Mouse (Mus musculus): ENCODE data around the gene Neurog2.
A peak's percentile ranks its signal among the peaks of the same experiment; 100 is the strongest.

The Neurog2 gene

DNA sequence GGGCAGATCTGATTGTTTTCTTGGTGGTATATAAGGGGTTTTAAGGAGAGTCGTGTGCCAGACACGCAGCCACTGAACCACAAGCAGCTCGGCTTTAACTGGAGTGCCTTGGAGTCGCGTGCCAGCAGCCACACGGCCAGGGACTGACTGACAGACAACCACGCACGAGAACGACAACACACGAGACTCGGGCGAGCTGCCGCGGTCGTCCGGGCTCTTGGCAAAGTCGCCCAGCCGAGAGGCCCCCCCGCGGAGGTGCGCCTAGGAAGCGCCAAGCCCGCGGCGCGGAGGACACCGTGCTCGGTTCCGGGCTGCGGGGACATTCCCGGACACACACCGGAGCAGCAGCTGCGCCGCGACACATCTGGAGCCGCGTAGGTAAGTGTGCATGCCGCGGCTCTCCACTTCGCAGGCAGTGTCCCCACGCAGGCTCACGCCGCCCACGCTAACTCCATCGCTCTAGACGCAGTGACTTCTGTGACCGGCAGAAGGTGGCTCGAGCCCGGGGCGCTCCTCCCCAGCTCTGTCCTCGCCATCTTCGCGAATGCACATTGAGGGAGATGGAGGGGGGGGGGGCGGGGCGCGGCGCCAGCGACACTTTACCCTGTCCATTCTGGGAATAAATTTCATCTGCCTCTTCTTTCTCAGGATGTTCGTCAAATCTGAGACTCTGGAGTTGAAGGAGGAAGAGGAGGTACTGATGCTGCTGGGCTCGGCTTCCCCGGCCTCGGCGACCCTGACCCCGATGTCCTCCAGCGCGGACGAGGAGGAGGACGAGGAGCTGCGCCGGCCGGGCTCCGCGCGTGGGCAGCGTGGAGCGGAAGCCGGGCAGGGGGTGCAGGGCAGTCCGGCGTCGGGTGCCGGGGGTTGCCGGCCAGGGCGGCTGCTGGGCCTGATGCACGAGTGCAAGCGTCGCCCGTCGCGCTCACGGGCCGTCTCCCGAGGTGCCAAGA is at the start of gene Neurog2:
Neurog2 (plus strand) TSS at position 56 of the 953 bp plus-strand sequence.
- no peak for DNase-seq (ENCODE audit: low spot score in 2 of 2)

DNA sequence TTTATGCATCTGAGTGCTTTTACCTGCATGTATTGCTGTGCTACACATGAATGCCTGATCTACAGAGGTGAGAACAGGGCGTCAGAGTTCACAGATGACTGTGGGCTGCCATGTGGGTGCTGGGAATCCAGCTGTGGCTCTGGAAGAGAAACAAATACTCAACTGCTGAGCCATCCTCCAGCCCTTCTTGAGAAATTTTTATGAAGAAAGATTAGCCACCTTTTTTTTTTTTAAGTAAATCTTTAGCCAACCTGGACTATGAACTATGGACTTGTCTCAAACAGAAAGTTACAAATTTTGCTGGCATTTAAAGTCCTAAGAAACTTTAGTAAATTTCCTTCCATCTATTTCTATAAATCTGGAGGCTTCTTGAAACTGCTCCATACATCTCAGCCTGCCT is 35.8 kb upstream of the Neurog2 start:
- DNase-seq (ENCODE audit: low spot score in 2 of 2): no peak

DNA sequence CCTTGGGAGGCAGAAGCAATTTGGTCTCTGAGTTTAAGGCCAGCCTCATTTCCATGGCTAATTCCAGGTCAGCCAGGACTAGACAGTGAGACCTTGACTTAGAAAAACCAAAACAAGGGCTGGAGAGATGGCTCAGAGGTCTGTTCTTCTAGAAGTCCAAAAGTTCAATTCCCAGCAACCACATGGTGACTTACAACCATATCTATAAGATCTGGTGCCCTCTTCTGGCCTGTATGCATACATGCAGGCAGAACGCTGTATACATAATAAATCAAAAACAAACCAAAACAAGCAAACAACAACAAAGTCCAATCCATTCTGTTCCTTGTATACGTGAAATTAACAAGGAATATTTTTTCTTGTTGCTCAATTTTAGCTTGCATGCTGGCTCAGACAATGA is 24.8 kb upstream of the Neurog2 start:
- DNase-seq (ENCODE audit: low spot score in 2 of 2): no peak

DNA sequence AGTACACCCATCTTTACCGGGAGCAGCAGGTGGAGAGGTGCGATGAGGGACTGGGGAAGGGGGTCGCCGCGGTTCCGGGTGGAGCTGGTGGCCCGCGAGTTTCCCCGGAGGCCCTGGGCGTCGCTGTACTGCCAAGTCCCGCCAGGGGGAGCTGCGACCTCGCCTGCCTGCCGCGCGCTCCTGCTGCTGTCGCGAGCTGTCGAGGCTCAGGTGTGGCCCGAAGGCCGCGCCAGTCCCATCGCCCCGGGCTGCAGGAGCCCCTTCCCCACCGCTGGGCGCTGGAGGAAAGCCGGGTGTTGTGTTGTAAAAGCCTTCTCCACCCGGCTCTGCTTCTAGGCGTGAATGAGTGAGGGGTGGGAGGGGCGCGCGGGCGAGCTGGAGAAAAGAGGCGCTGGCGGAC is 7.6 kb upstream of the Neurog2 start:
- DNase-seq (ENCODE audit: low spot score in 2 of 2): peak; percentile 65 to 85

DNA sequence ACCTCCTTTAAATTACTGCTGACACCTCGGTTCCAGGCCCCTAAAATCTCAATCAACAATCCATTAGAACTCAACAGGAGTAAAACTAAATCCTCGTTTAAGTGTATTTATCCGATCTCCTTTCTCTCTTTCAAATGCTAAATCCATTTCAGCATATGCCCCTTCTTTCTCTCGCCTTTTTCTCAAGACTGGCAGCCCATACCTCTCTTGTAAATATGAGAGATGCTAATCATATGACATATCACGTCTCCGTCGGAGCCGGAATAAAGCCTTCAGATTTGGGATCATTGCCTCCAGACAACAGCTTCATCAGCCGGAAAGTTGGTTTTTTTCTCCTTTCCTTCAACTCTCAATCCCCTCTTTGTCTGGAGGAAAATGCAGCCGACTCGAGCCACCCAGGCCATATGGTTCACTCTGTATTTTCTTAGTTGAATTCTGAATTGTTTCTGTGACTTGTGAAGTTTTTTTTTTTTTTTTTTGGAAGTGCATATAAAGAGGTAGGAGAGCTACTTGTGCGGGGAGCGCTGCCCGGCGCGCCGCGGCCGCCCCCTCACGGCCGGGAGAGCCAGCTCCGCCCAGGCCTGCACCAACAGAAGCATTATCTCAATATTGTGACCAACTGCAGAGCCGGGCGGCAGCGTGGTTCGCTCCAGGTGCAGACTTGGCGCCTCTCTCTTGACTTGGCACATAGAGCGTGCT is 7.1 kb upstream of the Neurog2 start:
- no peak for DNase-seq (ENCODE audit: low spot score in 2 of 2)

DNA sequence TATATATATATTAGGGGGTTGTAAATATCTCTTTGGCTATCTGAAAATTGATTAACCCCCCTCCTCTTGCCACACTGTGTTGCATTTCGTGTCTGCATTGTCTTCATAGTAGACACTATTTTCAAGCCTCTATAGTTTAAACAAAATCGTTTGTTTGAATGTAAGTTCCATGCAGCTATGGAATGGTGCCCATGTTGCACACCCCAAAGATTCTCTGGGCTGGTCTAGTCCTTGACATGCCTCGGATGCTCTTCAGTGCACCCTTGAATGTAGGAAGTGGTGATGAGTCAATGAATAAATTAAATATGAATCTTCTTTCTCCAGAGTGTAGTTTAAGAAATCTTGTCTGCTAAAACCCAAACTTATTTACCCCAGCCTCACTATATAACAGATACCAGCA is 6.4 kb upstream of the Neurog2 start:
- no peak for DNase-seq (ENCODE audit: low spot score in 2 of 2)

DNA sequence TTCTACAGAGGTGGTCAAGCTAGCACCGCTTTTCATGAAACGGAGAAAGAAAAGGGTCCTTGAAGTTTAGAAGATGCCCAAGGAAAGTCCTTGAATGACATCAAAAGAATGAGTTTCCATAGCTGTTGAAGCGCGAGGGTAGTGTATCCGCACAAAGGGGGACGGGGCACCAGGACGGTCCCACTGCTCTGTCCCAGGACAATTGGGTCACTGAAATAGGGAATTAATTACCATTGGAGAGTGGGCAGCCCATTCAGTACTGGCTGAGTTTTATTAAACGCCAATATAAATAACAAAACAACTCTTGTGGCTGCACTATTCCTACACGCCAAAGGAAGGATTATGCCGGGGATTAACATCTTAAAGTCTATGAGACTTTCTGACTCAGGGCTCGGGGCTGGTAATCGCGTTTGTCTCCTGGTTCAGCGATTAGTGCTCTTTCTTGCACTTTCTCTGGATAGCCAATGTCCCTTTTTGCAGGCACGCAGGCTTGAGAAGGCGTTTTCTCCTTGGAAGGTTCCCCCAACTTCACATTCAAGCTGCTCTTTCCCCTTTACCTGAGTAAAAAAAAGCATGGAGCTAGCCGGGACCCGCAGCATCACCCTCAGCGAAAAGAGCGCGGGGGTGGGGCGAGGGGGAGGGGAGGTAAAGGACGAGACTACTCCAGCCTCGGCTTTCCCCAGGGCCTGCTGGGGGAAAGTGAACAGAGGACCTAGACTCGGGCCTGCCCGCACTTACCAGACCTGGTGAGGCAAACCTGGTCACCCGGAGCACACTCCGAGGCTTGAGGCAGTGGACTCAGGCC is 5.6 kb upstream of the Neurog2 start:
- DNase-seq (ENCODE audit: low spot score in 2 of 2): no peak

DNA sequence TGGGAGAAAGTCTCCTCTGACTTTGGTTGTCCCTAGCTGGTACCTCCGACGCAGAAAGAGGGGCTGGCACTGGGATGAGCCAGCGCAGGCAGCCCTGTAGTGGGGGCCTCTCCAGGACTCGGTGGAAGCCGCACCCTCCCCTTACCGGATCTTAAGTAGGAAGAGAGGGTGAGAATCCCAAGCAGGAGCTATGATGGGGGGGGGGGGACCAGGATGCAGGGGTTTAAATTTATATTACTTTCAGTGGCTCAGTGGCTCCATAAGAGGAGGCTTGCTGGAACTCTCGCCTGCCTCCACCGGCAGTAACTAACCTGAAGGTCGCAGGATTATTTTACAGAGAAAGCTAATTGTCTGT is 5.0 kb upstream of the Neurog2 start:
- DNase-seq (ENCODE audit: low spot score in 2 of 2): no peak

DNA sequence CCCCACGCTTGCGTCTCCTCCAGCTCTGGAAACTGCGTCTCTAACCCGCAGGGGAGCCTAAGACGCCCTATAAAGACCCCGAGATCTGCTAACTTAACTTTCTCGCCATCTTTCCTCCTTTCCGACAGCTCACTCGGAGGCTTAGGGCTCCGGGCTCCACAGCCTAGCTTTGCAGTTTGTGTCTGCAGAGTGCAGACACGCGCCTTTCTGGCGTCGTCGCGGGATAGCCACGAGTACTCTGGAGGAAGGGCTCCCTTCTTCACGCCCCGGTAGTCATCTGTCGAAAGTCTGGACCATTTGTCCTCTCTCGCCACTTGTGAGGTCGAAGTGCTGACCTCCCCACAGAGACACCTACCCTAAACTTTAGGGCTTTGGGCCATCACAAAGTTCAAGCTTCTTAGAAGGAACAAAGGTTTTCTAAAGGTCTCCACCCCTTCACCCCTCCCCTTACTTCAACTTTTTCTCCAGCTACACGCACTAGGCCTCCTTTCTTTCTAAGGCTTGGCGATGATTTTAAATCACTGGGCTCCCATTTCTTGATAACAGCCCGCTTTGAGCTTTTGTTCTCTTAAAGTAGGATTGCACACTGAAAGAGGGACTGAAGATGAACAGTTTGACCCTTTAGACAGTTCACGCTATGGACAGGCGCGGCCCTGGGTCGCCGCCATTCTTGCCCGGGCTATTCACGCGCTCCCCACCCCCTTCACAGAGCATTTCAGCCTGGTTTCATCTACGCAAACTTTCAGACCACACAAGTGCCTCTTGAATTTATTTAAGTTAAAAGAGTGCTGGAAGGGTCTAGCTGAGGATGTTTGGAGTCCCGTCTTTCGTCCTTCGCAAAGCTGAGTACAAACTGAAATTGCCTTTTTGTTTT is 4.4 kb upstream of the Neurog2 start:
- no peak for DNase-seq (ENCODE audit: low spot score in 2 of 2)

DNA sequence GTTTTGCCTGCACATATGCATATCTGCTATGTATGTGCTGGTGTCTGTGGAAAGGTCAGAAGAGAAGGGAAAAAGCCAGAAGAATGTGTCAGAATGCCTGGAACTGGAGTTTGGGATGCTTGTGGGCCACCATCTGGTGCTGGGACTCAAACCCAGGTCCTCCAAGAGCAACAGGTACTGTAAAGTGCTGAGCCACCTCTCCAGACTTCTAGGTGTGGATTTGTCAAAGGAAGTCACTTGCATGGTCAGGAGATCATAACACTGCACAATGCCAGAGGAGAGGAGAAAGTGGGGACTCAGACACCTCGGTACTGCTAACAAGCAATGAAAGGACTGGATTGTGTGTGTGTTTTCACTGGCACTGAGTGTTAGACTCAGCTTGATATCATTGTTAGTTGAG is 2.7 kb upstream of the Neurog2 start:
- DNase-seq (ENCODE audit: low spot score in 2 of 2): no peak

DNA sequence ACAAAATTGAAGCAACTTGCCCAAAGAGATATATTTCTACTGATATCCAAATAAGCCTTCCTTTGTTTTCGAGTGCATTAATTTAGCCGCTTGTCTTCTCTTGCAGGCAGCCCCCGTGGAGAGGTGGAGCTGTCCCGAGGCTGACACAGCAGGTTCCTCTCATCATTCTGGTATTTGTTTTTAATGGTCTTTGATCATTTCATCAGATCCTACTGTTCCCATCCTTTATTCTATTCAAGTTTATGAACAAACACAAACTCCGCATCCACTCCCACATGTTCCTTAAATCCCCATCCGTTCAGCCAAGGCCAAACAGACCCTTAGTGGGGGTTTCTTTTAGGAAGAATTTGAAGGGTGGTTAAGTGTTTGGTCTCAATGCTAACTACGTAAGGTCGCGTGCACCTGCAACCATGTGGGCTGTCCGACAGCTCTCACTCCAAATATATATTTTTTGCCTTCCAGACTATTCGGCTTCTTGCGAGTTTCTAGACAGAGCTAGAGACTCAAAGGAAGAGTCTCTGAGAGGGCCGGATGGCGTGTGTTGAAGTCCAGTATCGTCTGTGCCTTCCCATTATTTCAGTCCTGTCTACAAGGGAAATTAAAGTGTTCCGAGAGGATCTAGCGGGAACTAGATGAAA is 2.1 kb upstream of the Neurog2 start:
- no peak for DNase-seq (ENCODE audit: low spot score in 2 of 2)

DNA sequence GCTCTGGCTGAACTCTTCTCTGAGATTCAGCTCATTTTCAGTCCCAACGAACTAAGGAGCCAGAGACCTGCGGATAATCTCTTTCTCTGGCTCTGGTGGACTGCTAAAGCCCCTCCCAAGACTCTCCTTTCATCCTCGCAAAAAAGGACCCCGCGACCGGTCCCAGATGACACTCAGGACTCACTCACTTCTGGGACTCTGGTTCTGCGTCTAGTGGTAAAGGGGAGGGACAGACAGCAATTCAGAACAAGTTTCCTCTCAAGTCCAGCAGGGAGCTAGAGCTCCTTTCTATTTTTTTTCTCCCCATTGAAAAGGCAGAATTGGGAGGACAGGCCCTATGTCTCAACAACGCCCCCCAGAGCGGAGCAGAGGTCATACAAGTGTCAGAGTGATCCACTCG is 1.4 kb upstream of the Neurog2 start:
- DNase-seq (ENCODE audit: low spot score in 2 of 2): no peak

DNA sequence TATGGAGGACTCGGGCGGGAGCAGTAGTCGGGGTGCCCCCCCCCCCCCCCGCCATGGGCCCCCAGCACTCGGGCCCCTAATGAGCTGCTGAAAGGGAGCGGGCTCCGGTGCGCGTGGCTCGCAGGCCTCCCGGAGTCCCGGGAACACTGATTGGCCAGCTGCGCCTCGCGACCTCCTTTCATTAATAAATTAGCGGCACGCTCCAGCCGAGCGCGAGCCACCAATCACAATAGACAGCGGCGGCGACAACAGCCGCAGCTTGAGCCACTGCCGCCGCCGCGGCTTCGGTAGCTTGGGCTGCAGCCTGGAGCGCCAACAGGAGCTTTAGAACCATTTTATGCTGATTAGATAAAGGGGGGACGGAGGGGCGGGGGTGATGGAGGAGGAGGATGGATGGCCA is 404 bp upstream of the Neurog2 start:
- no peak for DNase-seq (ENCODE audit: low spot score in 2 of 2)

DNA sequence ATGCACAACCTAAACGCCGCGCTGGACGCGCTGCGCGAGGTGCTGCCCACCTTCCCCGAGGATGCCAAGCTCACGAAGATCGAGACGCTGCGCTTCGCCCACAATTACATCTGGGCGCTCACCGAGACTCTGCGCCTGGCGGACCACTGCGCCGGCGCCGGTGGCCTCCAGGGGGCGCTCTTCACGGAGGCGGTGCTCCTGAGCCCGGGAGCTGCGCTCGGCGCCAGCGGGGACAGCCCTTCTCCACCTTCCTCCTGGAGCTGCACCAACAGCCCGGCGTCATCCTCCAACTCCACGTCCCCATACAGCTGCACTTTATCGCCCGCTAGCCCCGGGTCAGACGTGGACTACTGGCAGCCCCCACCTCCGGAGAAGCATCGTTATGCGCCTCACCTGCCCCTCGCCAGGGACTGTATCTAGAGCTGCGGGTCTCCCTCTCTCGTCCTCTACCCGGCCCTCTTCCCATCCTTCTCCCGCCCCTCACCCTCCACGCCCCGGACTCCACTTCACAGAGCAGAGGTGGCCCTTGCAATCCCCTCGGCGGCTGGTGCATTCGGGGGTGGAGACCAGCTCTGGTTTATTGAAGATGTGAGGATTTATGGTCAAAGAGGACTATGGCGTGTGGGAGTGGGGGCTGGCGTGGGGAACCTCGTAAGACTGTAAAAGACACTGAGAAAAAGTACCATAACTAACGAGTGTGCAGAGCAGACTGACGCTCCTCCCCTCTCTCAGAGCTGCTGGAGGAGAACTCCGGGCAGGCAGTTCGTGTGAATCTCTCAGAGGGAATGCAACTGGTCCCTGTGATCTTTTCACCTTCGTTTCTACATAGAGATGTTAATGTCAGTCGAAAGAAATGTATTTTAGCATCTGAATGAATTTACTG is 1.4 kb downstream of the Neurog2 start:
- peak; percentile 63 to 83 for DNase-seq (ENCODE audit: low spot score in 2 of 2)

DNA sequence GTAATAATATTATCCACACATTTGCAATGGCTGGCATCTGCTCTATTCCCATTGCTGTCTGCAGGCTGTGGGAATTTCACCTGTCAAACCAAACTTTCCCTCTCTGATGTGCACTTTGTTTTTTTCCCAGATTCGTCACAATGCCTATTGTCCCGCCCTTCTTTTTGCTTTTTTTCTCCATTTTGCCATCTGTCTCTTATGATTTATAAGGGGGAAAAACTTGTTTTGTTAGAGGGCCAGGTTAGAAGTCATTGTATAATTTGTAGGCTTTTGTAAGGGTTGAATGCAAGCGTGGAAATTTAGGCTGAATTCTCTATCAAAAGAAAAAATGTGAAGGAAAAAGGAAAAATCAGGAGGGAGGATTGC is 2.0 kb downstream of the Neurog2 start:
- DNase-seq (ENCODE audit: low spot score in 2 of 2): no peak

DNA sequence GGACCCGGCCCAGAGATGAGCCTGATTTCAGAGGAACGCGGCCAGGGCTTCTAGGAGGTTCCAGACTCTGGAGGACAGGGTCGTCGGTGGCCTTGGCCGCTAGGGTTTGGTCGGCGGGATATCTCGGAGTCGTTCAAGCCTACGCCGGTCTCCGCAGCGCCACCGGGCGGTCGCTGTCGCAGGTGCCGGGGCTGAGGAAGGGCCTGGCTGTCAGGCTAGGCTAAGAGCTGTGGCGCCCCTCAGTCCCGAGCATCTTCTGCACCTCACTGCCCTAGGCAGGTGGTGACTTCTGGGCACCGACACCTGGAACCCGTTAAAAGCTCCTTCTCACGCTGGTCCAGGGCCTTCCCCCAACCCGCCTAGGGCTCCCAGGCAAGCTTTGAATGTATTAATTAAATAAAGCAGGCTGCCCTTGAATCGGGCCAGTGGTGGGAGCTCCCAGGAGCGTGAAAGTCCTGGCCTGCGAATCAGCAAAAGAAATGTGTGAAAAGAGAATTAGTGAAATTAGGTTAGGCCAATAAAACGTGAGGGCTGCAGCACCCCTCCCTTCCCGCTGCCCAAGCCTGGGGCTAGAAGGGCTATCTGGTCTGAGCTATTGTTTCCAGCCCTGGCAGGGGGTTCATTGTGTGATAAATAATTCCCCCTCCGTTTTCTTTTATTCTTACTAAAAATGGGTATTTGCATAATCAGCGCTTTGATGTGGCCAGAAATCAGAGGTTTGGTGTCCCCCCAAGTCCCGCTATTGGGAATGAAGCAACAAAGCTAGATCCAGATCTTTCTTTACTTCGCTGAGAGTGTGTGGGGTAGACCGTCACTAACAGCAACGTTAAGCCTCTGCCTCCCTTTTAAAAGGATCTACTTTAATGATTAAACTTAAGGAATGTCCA is 7.2 kb downstream of the Neurog2 start:
- peak in 1 of 2 experiments; percentile 69 for DNase-seq (ENCODE audit: low spot score in 2 of 2)

DNA sequence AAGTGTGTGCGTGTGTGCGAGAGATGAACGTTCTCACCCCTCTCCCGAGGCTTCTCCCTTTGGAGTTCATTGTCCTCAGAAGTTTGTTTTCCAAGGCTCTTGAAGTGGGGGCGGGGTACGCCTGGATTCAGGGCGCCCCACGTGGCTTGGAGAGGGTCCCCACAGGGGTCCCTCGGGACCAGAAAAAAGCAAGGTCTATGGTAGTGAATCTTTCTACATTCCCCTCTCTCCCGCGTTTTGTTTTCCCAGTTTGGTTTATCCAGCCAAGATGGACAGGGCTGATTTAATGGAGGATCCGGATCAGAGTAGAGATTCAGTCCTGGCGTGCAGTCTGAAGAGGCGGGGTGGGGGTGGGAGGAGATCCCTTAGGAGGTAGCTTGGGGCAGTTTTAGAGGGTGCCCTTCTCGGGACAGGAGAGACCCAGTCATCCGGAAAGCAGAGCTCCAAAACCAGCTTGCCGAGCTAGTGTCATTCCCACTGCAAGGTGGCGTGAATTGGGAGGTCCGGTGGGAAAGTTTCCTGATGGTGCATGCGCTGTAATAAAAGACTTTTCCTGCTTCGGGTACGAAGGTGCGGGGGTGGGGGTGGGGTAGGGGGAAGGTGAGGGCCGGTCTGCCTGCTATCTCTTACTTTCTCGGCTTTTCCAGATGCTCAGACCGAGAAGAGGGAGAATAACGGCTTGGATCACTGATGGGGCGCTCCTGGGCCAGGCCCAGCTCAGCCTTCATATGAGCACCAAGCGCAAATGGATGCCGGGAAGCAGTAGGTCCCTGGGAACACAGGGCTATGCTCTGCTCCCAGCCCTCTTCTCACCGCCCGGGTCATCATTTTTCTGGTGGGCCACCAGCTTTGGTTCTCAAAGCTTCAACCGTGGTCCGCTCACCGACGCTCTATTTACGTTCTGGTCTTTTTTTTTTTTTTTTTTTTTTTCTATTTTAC is 8.1 kb downstream of the Neurog2 start:
- no peak for DNase-seq (ENCODE audit: low spot score in 2 of 2)

DNA sequence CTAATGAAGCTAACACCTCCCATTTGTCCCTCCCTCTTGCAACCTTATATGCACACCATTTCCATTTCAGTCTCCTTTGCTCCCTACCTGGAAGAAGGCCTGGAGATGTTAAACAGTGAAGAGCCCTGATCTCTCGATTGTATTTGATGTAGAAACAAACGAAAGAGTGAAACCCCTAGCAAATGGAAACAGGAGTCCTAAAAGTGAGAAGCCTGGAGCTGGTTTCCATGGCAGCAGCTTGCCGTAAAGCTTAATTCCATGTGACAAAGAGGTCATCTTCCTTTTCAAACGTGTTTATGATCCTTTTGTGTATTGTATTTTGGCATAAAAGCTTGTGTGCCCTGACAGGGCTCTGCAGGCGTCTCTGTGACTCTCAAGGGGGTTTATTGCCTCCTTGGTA is 9.3 kb downstream of the Neurog2 start:
- DNase-seq (ENCODE audit: low spot score in 2 of 2): no peak
